Mouse (Mus musculus) frontal cortex, adult (tissue): ENCODE data around the gene Gm43638.
A peak's percentile ranks its signal among the peaks of the same experiment; 100 is the strongest.
"Not testable (repeated sequence)": the region's sequence is repeated elsewhere in the genome, so short reads cannot be mapped to it uniquely, and the experiment has no call there.

Experiments
- ATAC-seq: cut with Nextera tagmentation; 2 replicates; pipeline ENCODE4 v1.9.2; 2017; ENCODE audit warnings: mild to moderate bottlenecking, moderate library complexity, mixed read lengths; ENCODE audit not compliant: low TSS enrichment

The Gm43638 gene

DNA sequence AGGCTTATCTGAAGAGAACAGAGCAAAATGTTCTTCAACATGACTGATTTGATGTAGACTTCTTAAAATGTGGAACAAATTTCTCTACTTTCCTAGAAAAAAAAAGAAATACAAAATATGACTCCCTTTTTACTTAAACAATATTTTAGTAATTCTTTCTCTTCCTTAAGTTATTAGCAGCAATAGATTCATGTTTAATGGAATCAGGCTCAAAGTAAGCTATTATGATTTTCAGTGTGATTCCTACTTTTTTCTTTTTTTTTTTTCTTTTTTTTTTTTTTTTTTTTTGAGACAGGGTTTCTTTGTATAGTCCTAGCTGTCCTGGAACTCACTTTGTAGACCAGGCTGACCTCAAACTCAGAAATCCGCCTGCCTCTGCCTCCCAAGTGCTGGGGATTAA, at the start of gene Gm43638:
Gene Gm43638, minus strand, starts transcription at position 101 of the 400 bp plus-strand sequence.
- not testable (repeated sequence) for ATAC-seq

DNA sequence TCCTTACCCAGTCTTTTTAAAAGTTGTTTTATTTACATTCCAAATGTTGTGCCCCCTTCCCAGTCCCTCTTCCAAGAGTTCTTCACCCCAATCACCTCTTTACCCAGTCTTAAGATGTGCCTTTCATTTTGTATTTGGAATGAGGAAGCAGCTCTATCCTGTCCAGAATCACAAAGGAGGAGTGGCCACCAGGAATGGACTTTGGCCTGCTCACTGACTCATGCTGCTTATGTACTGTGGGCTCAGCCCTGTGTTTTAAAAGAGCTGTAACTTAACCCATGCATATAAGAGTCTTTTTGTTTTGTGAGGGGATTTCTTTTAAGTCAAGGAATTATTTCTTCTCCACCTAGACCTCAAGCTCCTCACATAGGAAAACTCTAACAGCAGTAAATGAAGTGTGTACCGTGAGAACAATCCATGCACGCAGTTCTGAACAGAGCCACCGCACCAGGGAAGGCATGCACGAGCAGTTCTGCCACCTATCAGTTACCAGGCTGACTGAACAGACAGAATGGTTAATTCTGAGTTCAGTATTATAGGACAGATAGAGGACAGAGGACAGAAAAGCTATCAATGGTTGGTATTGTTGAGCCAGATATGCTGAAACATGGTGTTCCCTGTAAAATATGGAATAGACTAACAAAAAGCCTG, 49.5 kb upstream of the Gm43638 start:
- ATAC-seq: no peak

DNA sequence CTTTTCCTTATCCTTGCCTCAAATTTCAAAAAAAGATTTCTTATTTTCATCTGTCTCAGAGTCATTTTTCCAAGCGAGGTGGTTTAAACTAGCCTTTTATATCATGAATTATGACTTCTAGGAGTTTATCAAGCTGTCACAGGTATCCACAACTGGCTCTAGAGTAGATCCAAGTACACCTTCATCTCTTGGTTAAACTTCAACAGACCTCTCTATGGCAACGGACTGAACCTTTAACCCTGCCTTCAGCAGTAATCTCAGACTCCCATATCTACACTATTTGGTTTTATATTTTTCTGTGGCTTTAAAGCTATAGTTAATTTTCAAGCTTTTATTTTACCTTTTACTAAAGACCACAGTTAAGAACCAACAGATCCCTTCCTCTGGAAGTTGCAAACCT, 45.7 kb upstream of the Gm43638 start:
- ATAC-seq: no peak

DNA sequence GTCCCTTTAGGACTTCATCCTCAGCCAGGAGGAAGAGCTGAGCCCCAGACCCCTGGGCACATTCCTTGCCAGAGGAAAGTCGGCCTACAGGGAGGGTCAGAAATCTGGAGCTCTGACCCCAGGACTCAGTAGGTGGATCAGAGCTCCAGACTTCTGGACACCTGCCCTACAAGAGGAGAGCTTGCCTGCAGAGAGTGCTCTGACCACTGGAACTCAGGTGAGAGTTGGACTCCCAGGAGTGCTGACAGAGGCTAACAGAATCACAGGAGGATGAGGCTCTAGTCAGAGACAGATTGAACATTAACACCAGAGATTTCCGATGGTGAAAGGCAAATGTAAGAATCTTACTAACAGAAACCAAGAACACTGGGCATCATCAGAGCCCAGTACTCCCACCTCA, 37.0 kb upstream of the Gm43638 start:
- not testable (repeated sequence) for ATAC-seq

DNA sequence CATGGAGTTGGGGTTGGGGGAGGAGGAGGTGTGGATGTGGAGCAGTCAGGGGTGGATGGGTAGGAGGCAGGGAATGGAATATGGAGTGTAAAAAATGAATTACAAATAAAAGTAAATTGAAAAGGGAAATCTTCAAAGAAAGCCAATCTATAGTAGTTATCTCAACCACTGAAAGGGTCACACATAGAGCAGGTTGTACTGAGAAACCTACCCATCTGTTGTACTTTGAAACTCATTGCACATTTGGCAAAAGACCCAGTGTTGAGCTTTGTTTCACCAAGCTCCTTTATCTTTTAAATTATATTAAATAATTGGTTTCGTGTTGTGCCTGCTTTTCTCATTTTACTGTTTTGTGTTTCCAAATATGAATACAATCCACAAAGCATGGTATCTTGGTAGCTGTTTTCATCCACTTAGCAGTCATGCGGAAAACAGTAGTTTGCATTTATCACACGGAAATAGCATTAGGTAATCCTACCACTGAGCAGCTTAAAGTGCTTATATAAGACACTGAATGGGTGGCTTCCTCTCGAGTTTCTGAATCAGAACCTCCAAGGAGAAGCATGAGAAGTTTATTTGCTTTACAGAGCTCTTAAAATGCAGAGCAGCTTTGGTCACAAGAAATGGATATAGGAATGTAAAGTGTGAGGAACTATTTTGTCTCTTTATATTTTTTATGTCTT, 19.3 kb upstream of the Gm43638 start:
- peak; percentile 84 for ATAC-seq

DNA sequence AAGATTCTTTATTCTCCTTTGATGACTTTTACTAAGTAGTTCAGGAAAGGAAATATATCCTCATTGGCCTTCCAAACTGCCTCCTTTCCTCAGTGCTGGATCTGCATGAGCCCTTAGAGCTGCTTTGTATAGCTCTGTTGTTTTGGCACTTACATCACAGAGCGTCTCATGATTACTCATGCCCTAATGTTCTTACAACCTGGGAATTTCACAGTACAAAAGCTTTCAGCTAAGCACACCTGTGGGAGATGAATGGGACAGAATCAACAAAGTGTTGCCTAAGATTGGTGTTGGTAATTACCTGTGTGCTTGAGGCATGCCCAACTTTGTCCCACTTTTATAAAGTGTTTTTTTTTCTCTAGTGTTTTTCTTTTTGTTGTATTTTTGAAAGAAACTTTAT, 16.1 kb upstream of the Gm43638 start:
- no peak for ATAC-seq

DNA sequence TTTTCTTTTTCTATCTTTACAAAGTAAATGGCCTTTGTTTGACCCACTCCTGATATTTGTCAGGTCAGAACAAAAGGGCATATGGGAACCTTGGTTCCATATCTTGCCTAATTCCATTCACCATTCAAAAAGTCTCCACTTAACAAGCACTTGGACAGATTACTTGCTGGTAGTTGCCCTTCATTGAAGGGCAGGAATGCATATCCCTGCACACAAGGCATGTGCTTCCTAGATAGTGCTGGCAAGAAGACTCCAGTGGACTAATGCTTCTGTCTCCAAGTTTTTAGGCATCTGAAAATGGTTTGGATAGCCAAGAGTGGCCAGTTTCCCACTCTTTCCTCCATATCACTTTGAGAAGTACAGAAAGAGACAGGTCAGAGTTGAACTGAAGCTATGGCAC, 12.7 kb upstream of the Gm43638 start:
- ATAC-seq: no peak

DNA sequence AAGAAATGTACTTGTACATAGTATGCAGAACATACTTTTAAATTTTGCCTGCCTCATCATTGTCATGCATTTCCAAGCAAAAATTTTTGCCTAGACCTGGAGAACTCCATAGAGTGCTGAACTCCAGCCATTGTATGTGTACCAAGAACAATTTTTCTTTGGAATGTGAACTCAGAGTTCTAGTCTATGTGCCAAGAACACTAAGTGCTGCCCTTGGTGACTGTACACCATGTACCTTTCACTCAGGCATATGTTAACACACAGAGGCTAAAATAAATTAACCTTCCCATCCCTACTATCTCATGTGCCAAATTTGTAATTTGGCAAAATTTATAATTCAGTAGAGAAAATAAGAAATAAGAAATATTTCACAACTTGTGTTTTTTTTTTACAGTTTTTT, 12.3 kb upstream of the Gm43638 start:
- no peak for ATAC-seq

DNA sequence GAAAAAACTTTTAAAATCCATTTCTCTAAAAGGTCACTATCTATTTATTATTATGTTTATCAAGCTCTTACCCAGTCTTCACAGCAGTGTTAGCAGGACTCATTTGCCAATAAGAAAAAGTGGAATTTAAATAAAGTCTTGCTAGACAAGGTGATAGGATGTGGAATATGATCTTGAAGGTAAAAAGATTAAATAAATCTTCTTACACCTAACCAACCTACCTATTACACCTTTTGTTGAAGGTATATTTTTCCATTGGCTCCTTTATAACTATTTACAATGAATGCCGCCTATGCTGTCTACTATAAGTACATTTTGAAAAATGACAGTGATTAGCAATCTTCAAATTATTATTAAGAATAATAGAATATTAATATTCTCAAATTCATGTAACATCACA, 4.2 kb upstream of the Gm43638 start, which contains the start of gene Ugt2a1:
Gene Ugt2a1, minus strand, starts transcription at position 101 of the 400 bp plus-strand sequence.
- ATAC-seq: no peak

DNA sequence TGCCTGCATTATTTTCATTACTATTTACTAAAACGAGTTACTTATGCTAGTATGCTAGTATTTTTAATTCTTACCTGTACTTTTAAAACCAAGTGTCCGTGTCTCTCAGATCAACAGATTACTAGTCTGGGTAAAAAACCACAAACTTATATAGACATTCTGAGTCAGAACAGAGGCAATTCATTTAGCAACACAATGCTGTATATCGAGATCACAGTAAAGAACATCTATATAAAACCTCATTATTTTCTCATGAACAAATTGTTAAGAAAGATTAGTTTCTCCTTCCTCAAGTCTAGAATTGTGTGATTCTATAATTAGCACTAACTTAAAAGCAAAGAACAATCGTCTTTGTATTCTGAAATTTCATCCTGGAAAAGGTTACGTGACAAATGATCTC, 4.4 kb downstream of the Gm43638 start, which contains the start of gene Ugt2a2:
Gene Ugt2a2, minus strand, starts transcription at position 101 of the 400 bp plus-strand sequence.
- ATAC-seq: no peak

DNA sequence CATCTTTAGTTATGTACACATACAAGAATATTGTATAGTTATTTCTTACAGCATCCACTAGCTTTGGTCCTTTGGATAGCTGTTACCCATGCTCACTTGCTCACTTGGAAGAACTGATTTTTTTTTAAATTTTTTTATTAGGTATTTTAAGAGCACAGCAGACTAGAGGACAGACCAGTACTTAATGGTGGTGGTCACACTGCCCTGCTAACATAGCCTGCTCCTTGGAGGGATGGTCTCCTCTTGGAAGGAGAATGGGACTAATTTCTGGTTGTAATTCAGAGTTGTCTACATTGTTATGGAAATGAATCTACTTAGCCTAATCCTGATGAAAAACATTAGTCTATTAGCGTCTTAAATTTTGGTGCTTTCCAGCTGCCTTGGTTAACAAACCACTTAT, 27.8 kb downstream of the Gm43638 start:
- ATAC-seq: no peak

DNA sequence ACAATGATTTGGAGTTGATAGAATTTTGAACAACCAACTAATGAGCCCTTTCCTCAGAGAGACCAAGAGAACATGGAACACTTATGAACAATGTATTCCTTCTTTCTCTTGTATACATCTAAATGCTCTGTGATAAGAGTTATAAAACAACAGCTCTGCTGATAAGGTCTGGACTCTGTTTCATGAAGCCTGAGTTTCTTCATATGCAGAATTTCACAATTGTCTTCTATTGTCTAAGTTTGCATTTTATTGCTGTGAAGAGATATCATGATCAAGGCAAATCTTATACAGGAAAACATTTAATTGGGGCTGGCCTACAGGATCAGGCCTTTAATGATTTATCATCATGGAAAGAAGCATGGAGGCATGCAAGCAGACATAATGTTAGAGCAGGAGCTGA, 28.9 kb downstream of the Gm43638 start:
- no peak for ATAC-seq

DNA sequence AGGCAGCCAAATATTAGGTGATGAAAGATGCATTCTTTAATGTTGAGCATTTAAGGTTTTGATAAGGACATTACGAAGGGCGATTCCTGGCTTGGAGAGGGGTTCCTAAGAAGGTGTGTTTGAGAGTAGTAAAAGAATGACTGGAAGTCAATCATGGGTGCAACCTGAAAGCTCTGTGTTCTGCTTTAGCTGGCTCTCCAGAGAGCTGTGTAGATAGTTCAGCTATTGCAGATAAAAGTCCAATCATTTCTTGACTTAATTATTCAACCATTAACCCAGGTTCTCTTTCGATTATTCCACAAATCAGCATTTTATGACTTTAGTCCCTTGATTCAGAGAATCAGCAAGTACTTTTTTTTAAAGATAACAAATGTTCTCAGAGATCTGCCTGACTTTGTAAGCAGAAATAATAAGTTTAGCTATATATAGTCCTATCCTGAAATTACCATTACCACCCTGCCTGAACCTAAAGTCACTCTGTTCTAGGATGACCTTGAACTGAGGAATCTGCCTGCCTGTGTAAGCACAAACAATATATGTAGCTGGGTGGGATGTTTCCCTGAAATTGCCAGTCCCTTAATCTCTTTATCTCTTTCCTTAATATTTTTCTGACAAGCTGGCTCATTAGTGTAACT, 30.3 kb downstream of the Gm43638 start:
- no peak for ATAC-seq

DNA sequence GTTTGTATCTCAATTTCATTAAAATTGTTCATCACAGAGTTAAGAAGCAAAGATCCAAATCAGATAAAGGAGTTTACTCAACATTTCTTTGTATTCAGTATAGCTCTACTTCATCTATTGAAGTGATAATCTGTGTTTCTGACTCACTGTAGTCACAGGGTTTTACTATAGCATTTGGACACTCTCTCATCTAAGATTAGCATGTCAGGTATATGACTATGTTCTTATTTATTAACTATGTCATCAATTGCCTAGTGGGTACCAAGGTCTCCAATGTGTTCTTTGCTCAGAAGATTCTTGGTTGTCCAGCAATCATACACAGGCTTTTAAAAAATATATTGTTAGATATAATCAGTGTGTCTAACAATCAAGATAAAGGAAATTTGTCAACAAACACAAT, 31.1 kb downstream of the Gm43638 start:
- no peak for ATAC-seq

DNA sequence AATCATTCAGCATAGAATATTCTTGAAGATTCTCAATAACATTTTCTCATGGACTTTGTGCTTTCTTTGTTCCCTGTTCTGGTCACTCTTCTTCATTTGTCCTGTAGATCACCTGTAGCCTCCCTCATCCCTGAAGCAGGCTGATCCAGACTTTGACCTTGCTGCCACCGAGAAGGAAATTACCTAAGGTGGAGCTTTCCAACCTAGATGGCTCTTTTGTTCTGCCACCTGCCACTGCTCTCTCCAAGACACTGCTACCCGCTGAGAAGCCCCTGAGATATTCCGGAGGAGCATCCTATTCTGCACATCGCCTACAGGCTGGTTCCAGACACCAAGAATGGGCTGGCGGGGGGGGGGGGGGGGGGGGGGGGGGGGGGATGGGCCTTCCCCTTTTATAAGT, 34.1 kb downstream of the Gm43638 start:
- not testable (repeated sequence) for ATAC-seq

DNA sequence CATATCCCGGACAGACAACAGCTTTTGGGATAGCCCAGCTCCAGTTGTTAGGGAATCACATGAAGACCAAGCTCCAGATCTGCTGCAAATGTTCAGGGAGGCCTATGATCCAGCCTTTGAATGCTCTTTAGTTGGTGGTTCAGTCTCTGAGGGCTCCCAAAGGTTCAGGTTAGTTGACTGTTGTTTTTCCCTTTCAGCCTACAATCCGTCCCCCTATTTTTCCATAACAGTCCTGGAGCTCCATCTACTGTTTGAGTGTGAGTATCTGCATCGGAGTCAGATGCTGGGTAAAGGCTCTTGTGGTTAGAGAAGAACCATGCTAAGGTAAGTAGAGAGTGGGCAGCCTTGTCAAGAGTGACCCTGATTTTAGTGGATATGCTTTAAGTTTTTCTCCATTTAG, 50.3 kb downstream of the Gm43638 start:
- ATAC-seq: peak; percentile 94

DNA sequence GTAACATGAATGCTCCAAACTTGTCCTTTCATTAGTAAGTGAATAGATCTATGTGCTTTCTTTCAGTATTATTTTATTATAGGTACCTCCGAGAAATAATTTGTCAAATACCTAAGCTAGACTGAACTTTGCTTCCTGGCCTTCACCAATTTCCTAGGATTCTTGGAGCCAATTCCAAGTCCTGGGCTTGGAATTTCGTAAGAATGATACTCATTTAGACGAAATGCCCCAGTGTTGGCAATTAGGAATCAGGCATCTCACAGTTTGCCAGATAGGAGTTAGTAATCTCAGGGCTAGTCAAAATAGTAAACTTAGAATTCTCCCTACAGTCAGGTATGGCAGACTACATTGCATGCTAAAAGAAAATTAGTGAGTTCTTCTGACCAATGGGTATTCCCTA, 60.9 kb downstream of the Gm43638 start:
- ATAC-seq: no peak

DNA sequence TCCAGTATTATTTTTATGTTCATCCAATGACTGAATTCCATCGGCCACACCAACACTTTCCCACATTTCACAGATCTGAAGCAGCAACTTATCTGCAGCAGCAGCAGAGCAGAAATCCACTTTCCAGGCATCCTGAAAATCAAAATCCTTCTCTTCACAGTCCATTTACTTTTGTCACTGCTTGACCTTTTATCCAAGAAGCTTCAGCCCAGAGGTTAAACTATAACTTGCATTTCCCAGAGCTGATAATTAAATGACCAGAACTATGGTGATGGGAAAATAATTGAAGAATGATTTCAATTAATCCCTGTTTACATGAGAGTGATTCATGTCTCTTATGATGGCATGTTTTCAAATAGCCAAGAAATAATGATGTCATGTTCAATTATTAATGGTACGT, 62.6 kb downstream of the Gm43638 start, which contains the start of gene Ugt2b38:
Gene Ugt2b38, minus strand, starts transcription at position 163 of the 400 bp plus-strand sequence.
- ATAC-seq: not testable (repeated sequence)
